Mouse (Mus musculus): ENCODE measurements around the gene Noxa1. TPM values are rescaled to one million over a fixed set of nuclear protein-coding genes. Genes with fewer than 3 reads are reported as not detected.
A peak's percentile ranks its signal among the peaks of the same experiment; 100 is the strongest.

Gene Noxa1
- polyA plus RNA-seq, 1 experiment from 2014 or later: 0.15 TPM

- no peak overlapping the region for H3K4me3 ChIP-seq
- no peak for ATAC-seq (replicated peaks; ENCODE audit: insufficient number of reproducible peaks, insufficient read depth, low FRiP score, low read depth)
- H3K4me2 ChIP-seq: no peak overlapping the region
- no peak overlapping the region for H3K9ac ChIP-seq
- no peak overlapping the region for H3K27ac ChIP-seq
- H3K27me3 ChIP-seq: no peaks in the 10 kb centered on the region
- H3K9me3 ChIP-seq (replicated peaks): no peaks in the 10 kb centered on the region
- H3K36me3 ChIP-seq: 0 out of 2 replicates have a peak, but pooled peaks cover 5% of the 10 kb centered on the region
- no peaks in the 10 kb centered on the region for H3K4me1 ChIP-seq (replicated peaks)
Measured at GRCm38 (mm10) chr2:25065537-25065936, 29.4 kb downstream of the Noxa1 start.

- Histone ChIP-seq H3K4me2 (no peak overlapping the region), H3K9me3 (replicated peaks) (no peaks in the 10 kb centered on the region), H3K27me3 (no peaks in the 10 kb centered on the region), H3K36me3 (peaks cover 15% of the 10 kb centered on the region), H3K27ac (no peak overlapping the region), H3K4me3 (no peak overlapping the region), H3K9ac (no peak overlapping the region), H3K4me1 (replicated peaks) (no peaks in the 10 kb centered on the region)
- no peak for ATAC-seq (replicated peaks; ENCODE audit: insufficient number of reproducible peaks, insufficient read depth, low FRiP score, low read depth)
- 67% methylated on average over 1 of the region's 1 CpGs for WGBS
Measured at GRCm38 (mm10) chr2:25064285-25064684, 30.7 kb downstream of the Noxa1 start.

GRCm38 (mm10) chr2:25063523-25063922, 31.4 kb downstream of the Noxa1 start:
- Histone ChIP-seq H3K9me3 (replicated peaks) (no peaks in the 10 kb centered on the region), H3K9ac (no peak overlapping the region), H3K4me3 (no peak overlapping the region), H3K4me1 (replicated peaks) (no peaks in the 10 kb centered on the region), H3K36me3 (peaks cover 15% of the 10 kb centered on the region), H3K4me2 (no peak overlapping the region), H3K27me3 (no peaks in the 10 kb centered on the region), H3K27ac (no peak overlapping the region)
- WGBS: 97% methylated on average over 5 of the region's 5 CpGs
- ATAC-seq (replicated peaks; ENCODE audit: insufficient number of reproducible peaks, insufficient read depth, low FRiP score, low read depth): no peak

- no peak overlapping the region for H3K27ac ChIP-seq
- H3K4me2 ChIP-seq: no peak overlapping the region
- WGBS: 90% methylated on average over 7 of the region's 7 CpGs
- no peaks in the 10 kb centered on the region for H3K27me3 ChIP-seq
- no peaks in the 10 kb centered on the region for H3K9me3 ChIP-seq (replicated peaks)
- peaks cover 14% of the 10 kb centered on the region for H3K4me1 ChIP-seq (replicated peaks)
- peaks cover 20% of the 10 kb centered on the region for H3K36me3 ChIP-seq
- H3K9ac ChIP-seq: no peak overlapping the region
- no peak overlapping the region for H3K4me3 ChIP-seq
- no peak for ATAC-seq (replicated peaks; ENCODE audit: insufficient number of reproducible peaks, insufficient read depth, low FRiP score, low read depth)
Measured at GRCm38 (mm10) chr2:25058926-25059325, 36.0 kb downstream of the Noxa1 start.

- Histone ChIP-seq H3K4me3 (peak overlapping the region; percentile 87), H3K9me3 (replicated peaks) (no peaks in the 10 kb centered on the region), H3K9ac (peak overlapping the region; percentile 77; the same call in 1 of the 2 replicates), H3K27ac (no peak overlapping the region), H3K27me3 (no peaks in the 10 kb centered on the region), H3K4me2 (peak overlapping the region; percentile 86), H3K4me1 (replicated peaks) (peaks cover 14% of the 10 kb centered on the region), H3K36me3 (peaks cover 15% of the 10 kb centered on the region)
- WGBS: 86% methylated on average over 21 of the region's 21 CpGs
- no peak for ATAC-seq (replicated peaks; ENCODE audit: insufficient number of reproducible peaks, insufficient read depth, low FRiP score, low read depth)
Measured at GRCm38 (mm10) chr2:25055409-25056155, 39.4 kb downstream of the Noxa1 start.

DNA sequence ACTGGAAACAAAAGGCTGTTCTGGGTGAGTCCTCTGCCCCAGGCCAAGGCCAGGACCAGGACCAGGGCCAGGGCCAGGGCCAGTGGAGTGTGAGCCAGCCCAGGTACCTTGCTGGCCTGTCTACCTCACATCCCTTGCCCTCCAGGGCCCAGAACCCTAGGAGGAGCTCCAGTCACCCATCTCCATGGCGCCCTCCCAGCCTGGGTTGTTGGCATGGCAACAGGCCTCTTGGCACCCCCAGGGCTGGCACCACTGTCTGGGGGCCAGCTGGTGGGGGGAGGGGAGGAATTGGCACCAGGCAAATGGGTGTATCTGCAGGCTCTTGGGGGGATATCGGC, 39.9 kb downstream of the Noxa1 start:
- no peak overlapping the region for H3K27ac ChIP-seq
- H3K36me3 ChIP-seq: peaks cover 10% of the 10 kb centered on the region
- H3K9ac ChIP-seq: peak overlapping the region; percentile 77
- H3K27me3 ChIP-seq: no peaks in the 10 kb centered on the region
- H3K4me3 ChIP-seq: peak overlapping the region; percentile 87
- peaks cover 14% of the 10 kb centered on the region for H3K4me1 ChIP-seq (replicated peaks)
- H3K9me3 ChIP-seq (replicated peaks): no peaks in the 10 kb centered on the region
- WGBS: 67% methylated on average over 2 of the region's 2 CpGs
- ATAC-seq (replicated peaks; ENCODE audit: insufficient number of reproducible peaks, insufficient read depth, low FRiP score, low read depth): no peak
- peak overlapping the region; percentile 86 for H3K4me2 ChIP-seq

GRCm38 (mm10) chr2:25054221-25055067, 40.5 kb downstream of the Noxa1 start, which contains the start of gene Nsmf:
Gene Nsmf (plus strand): TSS chr2:25054355.
- H3K27me3 ChIP-seq: no peaks in the 10 kb centered on the region
- peaks cover 14% of the 10 kb centered on the region for H3K4me1 ChIP-seq (replicated peaks)
- peaks cover 5% of the 10 kb centered on the region for H3K36me3 ChIP-seq
- peak; percentile 90 for ATAC-seq (replicated peaks; ENCODE audit: insufficient number of reproducible peaks, insufficient read depth, low FRiP score, low read depth)
- no peaks in the 10 kb centered on the region for H3K9me3 ChIP-seq (replicated peaks)
- H3K4me2 ChIP-seq: peak within 1 kb of the TSS; percentile 86
- H3K9ac ChIP-seq: peak within 1 kb of the TSS; percentile 77
- peak within 1 kb of the TSS; percentile 87 for H3K4me3 ChIP-seq
- H3K27ac ChIP-seq: peak within 1 kb of the TSS; percentile 56
- 5% methylated on average over 47 of the region's 47 CpGs for WGBS

DNA sequence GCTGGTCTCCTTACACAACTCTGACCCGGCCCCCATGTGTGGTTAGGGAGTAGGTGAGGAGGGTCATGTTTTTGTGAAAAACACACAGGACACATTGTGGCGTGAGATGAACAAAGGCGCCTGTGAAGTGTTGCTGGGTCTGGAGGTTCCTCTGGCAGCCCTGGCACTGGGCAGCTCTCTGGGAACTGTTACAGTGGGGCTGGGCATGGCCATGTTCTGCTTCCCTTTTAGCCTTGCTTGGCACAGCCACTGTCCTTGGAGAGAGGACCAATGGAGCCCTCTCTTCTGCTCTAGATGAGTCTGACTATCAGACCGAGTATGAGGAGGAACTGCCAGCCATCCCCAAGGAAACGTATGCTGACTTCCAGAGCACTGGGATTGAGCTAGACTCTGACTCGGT, 41.8 kb downstream of the Noxa1 start:
- 77% methylated on average over 6 of the region's 6 CpGs for WGBS
- Histone ChIP-seq H3K4me1 (replicated peaks) (peaks cover 14% of the 10 kb centered on the region), H3K27ac (no peak overlapping the region), H3K4me3 (no peak overlapping the region), H3K36me3 (peaks cover 5% of the 10 kb centered on the region; the same call in 1 of the 2 replicates), H3K4me2 (no peak overlapping the region), H3K27me3 (no peaks in the 10 kb centered on the region), H3K9me3 (replicated peaks) (no peaks in the 10 kb centered on the region), H3K9ac (no peak overlapping the region)
- ATAC-seq (replicated peaks; ENCODE audit: insufficient number of reproducible peaks, insufficient read depth, low FRiP score, low read depth): no peak

DNA sequence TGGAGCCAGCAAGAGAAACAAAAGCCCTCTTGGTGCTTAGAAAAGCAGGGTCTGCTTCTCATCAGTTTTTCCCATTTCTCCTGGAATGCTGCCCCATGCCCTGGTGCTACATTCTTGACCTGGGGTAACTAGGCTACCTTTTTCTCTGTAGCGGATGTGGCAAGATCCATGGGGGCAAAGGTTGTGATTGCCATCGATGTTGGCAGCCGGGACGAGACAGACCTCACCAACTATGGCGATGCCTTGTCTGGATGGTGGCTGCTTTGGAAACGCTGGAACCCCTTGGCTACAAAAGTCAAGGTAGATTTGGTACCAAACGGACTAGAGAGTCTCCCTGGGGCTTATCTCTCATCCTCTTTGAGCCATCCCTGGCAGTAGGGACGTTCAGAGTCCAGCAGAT, 43.5 kb downstream of the Noxa1 start:
- no peaks in the 10 kb centered on the region for H3K27me3 ChIP-seq
- H3K36me3 ChIP-seq: no peaks in the 10 kb centered on the region; the same call in 1 of the 2 replicates
- H3K9ac ChIP-seq: no peak overlapping the region
- no peak for ATAC-seq (replicated peaks; ENCODE audit: insufficient number of reproducible peaks, insufficient read depth, low FRiP score, low read depth)
- H3K4me1 ChIP-seq (replicated peaks): peaks cover 14% of the 10 kb centered on the region
- H3K4me3 ChIP-seq: no peak overlapping the region
- no peak overlapping the region for H3K27ac ChIP-seq
- no peaks in the 10 kb centered on the region for H3K9me3 ChIP-seq (replicated peaks)
- 85% methylated on average over 8 of the region's 8 CpGs for WGBS
- H3K4me2 ChIP-seq: no peak overlapping the region

- Histone ChIP-seq H3K27me3 (no peaks in the 10 kb centered on the region), H3K4me3 (no peak overlapping the region), H3K4me1 (replicated peaks) (peaks cover 14% of the 10 kb centered on the region), H3K36me3 (no peaks in the 10 kb centered on the region), H3K4me2 (no peak overlapping the region), H3K9me3 (replicated peaks) (no peaks in the 10 kb centered on the region), H3K27ac (no peak overlapping the region), H3K9ac (no peak overlapping the region)
- ATAC-seq (replicated peaks; ENCODE audit: insufficient number of reproducible peaks, insufficient read depth, low FRiP score, low read depth): no peak
- 85% methylated on average over 7 of the region's 7 CpGs for WGBS
Measured at GRCm38 (mm10) chr2:25050921-25051320, 44.0 kb downstream of the Noxa1 start.

DNA sequence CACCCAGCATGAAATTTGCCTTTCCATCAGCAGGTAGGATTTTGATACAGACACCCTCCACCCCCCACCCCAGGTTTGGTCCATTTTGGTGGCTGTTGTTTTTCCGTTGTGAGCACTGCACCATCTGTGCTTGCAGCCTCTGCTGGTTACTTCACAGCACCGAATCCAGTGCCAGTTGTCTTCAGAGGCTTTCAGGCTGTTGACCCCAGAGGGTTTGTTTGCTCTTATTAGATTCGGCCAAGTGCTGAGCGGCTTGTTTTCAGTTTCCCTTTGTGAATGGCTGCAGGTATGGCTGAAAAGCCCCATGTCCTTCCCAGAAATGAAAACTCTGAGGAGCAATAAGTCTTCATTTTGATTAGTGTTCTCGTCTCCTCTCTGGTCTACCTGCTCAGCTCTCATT, 54.9 kb downstream of the Noxa1 start:
- Histone ChIP-seq H3K27me3 (no peaks in the 10 kb centered on the region), H3K36me3 (no peaks in the 10 kb centered on the region), H3K4me1 (replicated peaks) (no peaks in the 10 kb centered on the region), H3K4me3 (no peak overlapping the region), H3K27ac (no peak overlapping the region), H3K4me2 (no peak overlapping the region), H3K9ac (no peak overlapping the region), H3K9me3 (replicated peaks) (no peaks in the 10 kb centered on the region)
- 82% methylated on average over 5 of the region's 5 CpGs for WGBS
- no peak for ATAC-seq (replicated peaks; ENCODE audit: insufficient number of reproducible peaks, insufficient read depth, low FRiP score, low read depth)

Measured in heart, embryonic 15.5 days (tissue).